8 mouse cellular contexts compared by ENCODE assay signal in genomic region chr10:77206565-77207079, GRCm38 (mm10). TPM values are rescaled to one million over a fixed set of nuclear protein-coding genes. Genes with fewer than 3 reads are reported as not detected.
DNase-seq lines count a peak whose midpoint lies in the region; ATAC-seq and TF ChIP-seq lines count a peak whose summit lies in the region.

No protein-coding gene starts in this region.

- ATAC-seq in kidney, embryonic 16.5 days (ENCODE audit: low FRiP score, low TSS enrichment), result peak; percentile 74
- peak; percentile 78 for ATAC-seq in limb, embryonic 15.5 days (ENCODE audit: insufficient number of reproducible peaks, low FRiP score, low TSS enrichment, low read depth)

- no peaks in the 10 kb centered on the region for H3K36me3 ChIP-seq in heart, adult 2 months (ENCODE audit: control insufficient read depth, insufficient read depth, low read length)
- H3K36me3 ChIP-seq in kidney, embryonic 16.5 days (ENCODE audit: insufficient read depth, low read length), result no peaks in the 10 kb centered on the region
- H3K36me3 ChIP-seq in limb, embryonic 15.5 days, result no peaks in the 10 kb centered on the region

- H3K27me3 ChIP-seq in heart, adult 2 months (ENCODE audit: control insufficient read depth, insufficient read depth, low read length), result no peaks in the 10 kb centered on the region
- H3K27me3 ChIP-seq in kidney, embryonic 16.5 days (ENCODE audit: insufficient read depth, low read length), result no peaks in the 10 kb centered on the region
- H3K27me3 ChIP-seq in limb, embryonic 15.5 days, result no peaks in the 10 kb centered on the region

- WGBS in lung, adult 2 months, result 23% methylated on average over 3 of the region's 3 CpGs
- 15% methylated on average over 3 of the region's 3 CpGs for WGBS in heart, adult 2 months
- WGBS in kidney, embryonic 16.5 days, result 33% methylated on average over 3 of the region's 3 CpGs
- WGBS in limb, embryonic 15.5 days, result 9% methylated on average over 3 of the region's 3 CpGs

- H3K9me3 ChIP-seq in kidney, embryonic 16.5 days (ENCODE audit: low read length), result no peaks in the 10 kb centered on the region
- H3K9me3 ChIP-seq in limb, embryonic 15.5 days, result no peaks in the 10 kb centered on the region

- no peak overlapping the region for H3K4me2 ChIP-seq in kidney, embryonic 16.5 days (replicated peaks; ENCODE audit: low read depth, low read length)
- H3K4me2 ChIP-seq in limb, embryonic 15.5 days, result no peak overlapping the region

- intact Hi-C loops in heart, adult 2 months (cut with DNase I), result no loop called here

- peak; percentile 39 to 53 for DNase-seq in lung, adult 18-20 months
- no peak for DNase-seq in lung, adult 2 months
- DNase-seq in adrenal gland, postnatal 36 days, result peak; percentile 62 to 77
- DNase-seq in heart, adult 2 months, result peak; percentile 51 to 77
- DNase-seq in thymus, postnatal 25 days, result no peak
- DNase-seq in testis, postnatal 10 days (ENCODE audit: low spot score), result no peak

- peaks cover 12% of the 10 kb centered on the region for H3K4me1 ChIP-seq in lung, adult 2 months (ENCODE audit: control insufficient read depth, insufficient read depth, low read length)
- peaks cover 23% of the 10 kb centered on the region for H3K4me1 ChIP-seq in heart, adult 2 months (ENCODE audit: control insufficient read depth, insufficient read depth, low read length)
- H3K4me1 ChIP-seq in kidney, embryonic 16.5 days (ENCODE audit: insufficient read depth, low read length), result peaks cover 27% of the 10 kb centered on the region
- peaks cover 37% of the 10 kb centered on the region for H3K4me1 ChIP-seq in limb, embryonic 15.5 days

- no peaks in the 10 kb centered on the region for H3K79me2 ChIP-seq in heart, adult 2 months (replicated peaks; ENCODE audit: control insufficient read depth, insufficient read depth, low read length)

- no peak for TF ChIP-seq POLR2A in lung, adult 2 months (IDR thresholded peaks at IDR 0.05; ENCODE audit: borderline replicate concordance, extremely low read depth, low read depth, low read length)
- TF ChIP-seq POLR2A in heart, adult 2 months (IDR thresholded peaks at IDR 0.05; ENCODE audit: insufficient read depth, low read depth, low read length), result no peak

- no peak for TF ChIP-seq EP300 in heart, adult 2 months (IDR thresholded peaks at IDR 0.05; ENCODE audit: insufficient read depth, low read depth, low read length)

- H3K4me3 ChIP-seq in lung, adult 2 months (replicated peaks; ENCODE audit: extremely low read depth, low read depth, low read length), result no peak overlapping the region
- no peak overlapping the region for H3K4me3 ChIP-seq in heart, adult 2 months
- no peak overlapping the region for H3K4me3 ChIP-seq in kidney, embryonic 16.5 days (ENCODE audit: low read length)
- H3K4me3 ChIP-seq in limb, embryonic 15.5 days, result no peak overlapping the region

- H3K27ac ChIP-seq in heart, adult 2 months, result peak overlapping the region; percentile 52
- peak overlapping the region; percentile 82 for H3K27ac ChIP-seq in kidney, embryonic 16.5 days (ENCODE audit: low read length)
- peak overlapping the region; percentile 84 for H3K27ac ChIP-seq in limb, embryonic 15.5 days

- H3K9ac ChIP-seq in heart, adult 2 months (ENCODE audit: low read depth, low read length), result no peak overlapping the region
- no peak overlapping the region for H3K9ac ChIP-seq in kidney, embryonic 16.5 days (replicated peaks; ENCODE audit: low read length)
- no peak overlapping the region for H3K9ac ChIP-seq in limb, embryonic 15.5 days

- no peak for TF ChIP-seq CTCF in lung, adult 2 months (IDR thresholded peaks at IDR 0.05; ENCODE audit: insufficient read depth, low read length)
- no peak for TF ChIP-seq CTCF in heart, adult 2 months (IDR thresholded peaks at IDR 0.05)

RNA-seq across cellular contexts. Expression of gene Col18a1, which starts 40.3 kb away (rescaled TPM):
- 38.1 and 39.3 TPM in 2 replicates for polyA plus RNA-seq in lung, adult 2 months (2012; rRNA removed)
- 10 to 100 TPM; 22.9 to 44.0 TPM for total RNA-seq in adrenal gland, postnatal 36 days (2021)
- total RNA-seq in heart, adult 2 months (2021), result 1 to 10 TPM; 9.3 to 9.8 TPM
- 12.9 and 13.1 TPM in 2 replicates for polyA plus RNA-seq in heart, adult 2 months (2012; rRNA removed)
- polyA plus RNA-seq in kidney, embryonic 16.5 days (2015; fragmentation: Nextera tagmentation; extraction: Ambion mirVana), result 255 and 257 TPM in 2 replicates
- polyA plus RNA-seq in limb, embryonic 15.5 days (2015; fragmentation: Nextera tagmentation; extraction: Ambion mirVana), result 93.5 and 100.0 TPM in 2 replicates

RNA-seq across cellular contexts. Expression of gene Pofut2, which starts 52.4 kb away (rescaled TPM):
- polyA plus RNA-seq in lung, adult 2 months (2012; rRNA removed), result 81.3 and 81.6 TPM in 2 replicates
- 100 to 1,000 TPM in 1 of 2 experiments, 10 to 100 TPM in 1; 69.1 to 108 TPM for total RNA-seq in adrenal gland, postnatal 36 days (2021)
- 10 to 100 TPM; 39.6 to 44.0 TPM for total RNA-seq in heart, adult 2 months (2021)
- polyA plus RNA-seq in heart, adult 2 months (2012; rRNA removed), result 55.5 and 58.5 TPM in 2 replicates
- polyA plus RNA-seq in kidney, embryonic 16.5 days (2015; fragmentation: Nextera tagmentation; extraction: Ambion mirVana), result 148 and 149 TPM in 2 replicates
- 187 and 210 TPM in 2 replicates for polyA plus RNA-seq in limb, embryonic 15.5 days (2015; fragmentation: Nextera tagmentation; extraction: Ambion mirVana)

Comparison
In these comparisons a context has a peak if more than half of its experiments do, and no peak if none do; other contexts are left out.
1. DNase-seq: peak in lung, adult 18-20 months (2 of 2), adrenal gland, postnatal 36 days (2 of 2) and heart, adult 2 months (2 of 2); none in lung, adult 2 months (single experiment), thymus, postnatal 25 days (single experiment) and testis, postnatal 10 days (single experiment).
2. Peak in every context shown above with its lines, with median percentiles within 50 percentile points of each other: H3K27ac ChIP-seq.